Mouse (Mus musculus) liver, embryonic 14.5 days (tissue): ENCODE results near the gene Plagl2.

Source experiments
- CTCF ChIP-seq: IDR thresholded peaks from 2 replicates; pipeline ENCODE4 v1.5.1; 2016; ENCODE audit warnings: antibody characterized with exemption, low read depth, control low read depth
- EP300 ChIP-seq: IDR thresholded peaks from 2 replicates; pipeline ENCODE4 v1.6.1; 2016; ENCODE audit warnings: antibody characterized with exemption, low read depth

DNA sequence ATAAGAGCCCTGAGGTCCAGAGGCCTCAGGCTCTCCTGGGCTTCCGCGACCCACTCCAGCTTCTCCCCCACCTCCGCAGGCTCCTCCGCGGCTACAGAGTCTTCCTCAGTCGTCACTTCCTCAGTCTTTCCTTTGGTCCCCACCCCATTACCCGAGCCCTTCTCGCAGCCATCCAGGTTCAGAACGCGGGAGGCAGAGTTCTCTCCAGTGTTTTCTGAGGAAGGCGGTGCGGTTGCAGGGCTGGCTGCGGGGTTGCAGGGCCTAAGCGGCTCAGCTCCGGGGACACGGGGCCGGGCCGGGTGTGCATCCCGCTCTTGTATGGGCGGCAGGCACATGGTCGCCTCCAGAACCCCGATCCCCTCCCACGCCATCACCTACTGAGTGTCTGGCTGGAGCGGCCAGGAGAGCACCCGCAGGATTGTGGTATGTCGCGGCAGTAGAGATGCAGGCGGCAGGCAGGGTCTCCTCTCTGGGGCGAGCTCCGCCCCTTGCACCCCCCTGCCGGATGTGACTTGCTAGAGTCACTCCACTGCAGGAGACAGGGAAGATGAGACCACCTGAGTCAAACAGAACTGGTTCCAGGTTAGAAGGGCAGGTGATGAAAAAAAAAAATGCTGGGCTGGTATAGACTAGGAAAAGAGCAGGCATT is 16.2 kb downstream of the Plagl2 start, which contains the start of gene Tspyl3:
- TF ChIP-seq CTCF (no peak), EP300 (no peak)
